Mouse (Mus musculus) MEL (cell line): ENCODE measurements around the gene Fndc7. TPM values are rescaled to one million over a fixed set of nuclear protein-coding genes. Genes with fewer than 3 reads are reported as not detected.
"Not testable (repeated sequence)": the region's sequence is repeated elsewhere in the genome, so short reads cannot be mapped to it uniquely, and the experiment has no call there.

Experiments used
- DNase-seq: peaks from one replicate; pipeline ENCODE4 v3.0.0; 2011; ENCODE audit warnings: low read depth, low spot score
- H3K27ac ChIP-seq: 2 replicates; pipeline ENCODE4 v1.5.1; 2012; ENCODE audit warnings: low read depth, mild to moderate bottlenecking, control low read depth, low read length, moderate library complexity; ENCODE audit not compliant: control insufficient read depth
- H3K27me3 ChIP-seq, 2 experiments: fragments of 150-350 bp in 1 of 2; sonication (generic) in 1 of 2; 2 replicates each; pipeline ENCODE4 v1.6.1; 2012; ENCODE audit warnings: low read length in 2 of 2, mild to moderate bottlenecking in 2 of 2, improper control_type of control experiment in 1 of 2, moderate library complexity in 1 of 2; ENCODE audit not compliant: insufficient read depth in 2 of 2, control insufficient read depth in 1 of 2
- H3K36me3 ChIP-seq, 2 experiments: 2 replicates each; pipeline ENCODE4 v1.6.1; 2012 to 2014; ENCODE audit warnings: low read length in 2 of 2, improper control_type of control experiment in 1 of 2, inconsistent platforms in 1 of 2, mild to moderate bottlenecking in 1 of 2; ENCODE audit not compliant: insufficient read depth in 2 of 2, control insufficient read depth in 1 of 2
- H3K4me1 ChIP-seq, 2 experiments: fragments of 150-350 bp in 1 of 2; sonication (generic) in 1 of 2; 2 replicates each; pipeline ENCODE4 v1.6.1; 2012; ENCODE audit warnings: low read length in 2 of 2, improper control_type of control experiment in 1 of 2, mild to moderate bottlenecking in 1 of 2; ENCODE audit not compliant: insufficient read depth in 2 of 2, control insufficient read depth in 1 of 2
- H3K4me3 ChIP-seq, 2 experiments: fragments of 150-350 bp in 1 of 2; sonication (generic) in 1 of 2; 2 replicates each; pipeline ENCODE4 v1.5.1; 2012; ENCODE audit warnings: low read depth in 2 of 2, low read length in 2 of 2, mild to moderate bottlenecking in 2 of 2, moderate library complexity in 2 of 2, control low read depth in 1 of 2, improper control_type of control experiment in 1 of 2; ENCODE audit not compliant: control insufficient read depth in 1 of 2, insufficient read depth in 1 of 2
- H3K79me2 ChIP-seq: 2 replicates; pipeline ENCODE4 v1.6.1; 2012; ENCODE audit warnings: mild to moderate bottlenecking, low read length, moderate library complexity; ENCODE audit not compliant: control insufficient read depth, poor library complexity, insufficient read depth
- H3K9ac ChIP-seq: 2 replicates; pipeline ENCODE4 v1.6.1; 2012; ENCODE audit warnings: low read depth, mild to moderate bottlenecking, control low read depth, low read length, moderate library complexity; ENCODE audit not compliant: control insufficient read depth, poor library complexity, severe bottlenecking
- H3K9me3 ChIP-seq: fragments of 150-350 bp; sonication (generic); replicated peaks from 2 replicates; pipeline ENCODE4 v1.6.1; 2012; ENCODE audit warnings: mild to moderate bottlenecking, low read length, improper control_type of control experiment, moderate library complexity; ENCODE audit not compliant: insufficient read depth
- ELF1 ChIP-seq: IDR thresholded peaks from 2 replicates; pipeline ENCODE4 v1.6.1; 2014; ENCODE audit warnings: low read depth, mild to moderate bottlenecking, inconsistent platforms, low read length, improper control_type of control experiment, moderate library complexity
- EP300 ChIP-seq, 2 experiments: IDR thresholded peaks; 2 replicates each; pipeline ENCODE4 v1.6.1; 2011; ENCODE audit warnings: improper control_type of control experiment in 2 of 2, low read length in 2 of 2, low read depth in 1 of 2, mild to moderate bottlenecking in 1 of 2
- GABPA ChIP-seq: IDR thresholded peaks from 2 replicates; pipeline ENCODE4 v1.6.1; 2012; ENCODE audit warnings: low read depth, mild to moderate bottlenecking, inconsistent platforms, low read length, improper control_type of control experiment, moderate library complexity
- HCFC1 ChIP-seq: IDR thresholded peaks from 2 replicates; pipeline ENCODE4 v1.6.1; 2012; ENCODE audit warnings: low read depth, mild to moderate bottlenecking, inconsistent platforms, low read length, improper control_type of control experiment, moderate library complexity
- JUND ChIP-seq: IDR thresholded peaks from 2 replicates; pipeline ENCODE4 v1.6.1; 2011; ENCODE audit warnings: low read depth, mild to moderate bottlenecking, improper control_type of control experiment, low read length
- KAT2A ChIP-seq: conservative IDR thresholded peaks from 2 replicates; pipeline ENCODE4 v1.6.1; 2012; ENCODE audit warnings: low read depth, low read length, improper control_type of control experiment, inconsistent platforms
- MAZ ChIP-seq: IDR thresholded peaks from 2 replicates; pipeline ENCODE4 v1.6.1; 2012; ENCODE audit warnings: low read depth, mild to moderate bottlenecking, inconsistent platforms, low read length, improper control_type of control experiment
- MEF2A ChIP-seq: IDR thresholded peaks from 2 replicates; pipeline ENCODE4 v1.6.1; 2014; ENCODE audit warnings: low read depth, mild to moderate bottlenecking, inconsistent platforms, low read length, improper control_type of control experiment; ENCODE audit not compliant: poor library complexity, insufficient replicate concordance, severe bottlenecking; ENCODE audit errors: extremely low read depth
- MXI1 ChIP-seq: IDR thresholded peaks from 2 replicates; pipeline ENCODE4 v1.6.1; 2011; ENCODE audit warnings: mild to moderate bottlenecking, low read depth, low read length, improper control_type of control experiment
- MYC ChIP-seq: IDR thresholded peaks from 2 replicates; pipeline ENCODE4 v1.6.1; 2011; ENCODE audit warnings: low read depth, mild to moderate bottlenecking, low read length, improper control_type of control experiment, moderate library complexity
- NELFE ChIP-seq: IDR thresholded peaks from 2 replicates; pipeline ENCODE4 v1.6.1; 2011; ENCODE audit warnings: low read depth, low read length, improper control_type of control experiment
- POLR2AphosphoS5 ChIP-seq: IDR thresholded peaks from 2 replicates; pipeline ENCODE4 v1.6.1; 2012; ENCODE audit warnings: low read depth, borderline replicate concordance, mild to moderate bottlenecking, inconsistent platforms, low read length, moderate library complexity, mixed read lengths
- RAD21 ChIP-seq: IDR thresholded peaks from 2 replicates; pipeline ENCODE4 v1.6.1; 2011; ENCODE audit warnings: mild to moderate bottlenecking, low read depth, low read length, improper control_type of control experiment
- SMC3 ChIP-seq: IDR thresholded peaks from 2 replicates; pipeline ENCODE4 v1.6.1; 2011; ENCODE audit warnings: low read depth, low read length, improper control_type of control experiment
- TAL1 ChIP-seq: IDR thresholded peaks from 2 replicates; pipeline ENCODE4 v1.6.1; 2012; ENCODE audit warnings: mild to moderate bottlenecking, inconsistent platforms, low read length, moderate library complexity, mixed read lengths
- TBP ChIP-seq: IDR thresholded peaks from 2 replicates; pipeline ENCODE4 v1.8.0; 2011; ENCODE audit warnings: low read depth, low read length, improper control_type of control experiment
- TCF12 ChIP-seq: IDR thresholded peaks from 2 replicates; pipeline ENCODE4 v1.6.1; 2014; ENCODE audit warnings: low read depth, mild to moderate bottlenecking, inconsistent platforms, low read length, improper control_type of control experiment, moderate library complexity
- UBTF ChIP-seq: IDR thresholded peaks from 2 replicates; pipeline ENCODE4 v1.6.1; 2012; ENCODE audit warnings: low read depth, mild to moderate bottlenecking, inconsistent platforms, low read length, improper control_type of control experiment, moderate library complexity, borderline replicate concordance; ENCODE audit not compliant: insufficient read depth
- USF2 ChIP-seq, 2 experiments: IDR thresholded peaks; 2 replicates each; pipeline ENCODE4 v1.6.1; 2011 to 2012; ENCODE audit warnings: improper control_type of control experiment in 2 of 2, low read length in 2 of 2, borderline replicate concordance in 1 of 2, inconsistent platforms in 1 of 2, low read depth in 1 of 2, mild to moderate bottlenecking in 1 of 2; ENCODE audit not compliant: insufficient read depth in 1 of 2
- ZKSCAN1 ChIP-seq: IDR thresholded peaks from 2 replicates; pipeline ENCODE4 v1.6.1; 2012; ENCODE audit warnings: low read depth, mild to moderate bottlenecking, inconsistent platforms, low read length, improper control_type of control experiment, moderate library complexity
- ZMIZ1 ChIP-seq: IDR thresholded peaks from 2 replicates; pipeline ENCODE4 v1.6.1; 2012; ENCODE audit warnings: low read depth, mild to moderate bottlenecking, inconsistent platforms, low read length, improper control_type of control experiment, moderate library complexity
- polyA plus RNA-seq, 2 experiments: library from polyadenylated mRNA; stranded (reverse) in 1 of 2; unstranded in 1 of 2; fragments of >175 nt in 1 of 2; fragments of >200 nt in 1 of 2; gene quantifications; 2 replicates each; pipeline versions ENCODE4 v1.2.1 to v1.2.4; 2012; ENCODE audit warnings: low replicate concordance in 2 of 2, low read depth in 1 of 2; ENCODE audit not compliant: insufficient read length in 2 of 2, insufficient read depth in 1 of 2, missing spikeins in 1 of 2
- total RNA-seq: library from RNA; depleted of rRNA; stranded (reverse); fragments of 300-350 nt; gene quantifications from 2 replicates; pipeline ENCODE4 v1.2.3, GENCODE M21; 2012

The Fndc7 gene
- total and polyA plus RNA-seq, 3 experiments: 0.13 TPM; not detected in 2

- not testable (repeated sequence) for DNase-seq, H3K9me3 ChIP-seq, H3K4me3 ChIP-seq, H3K9ac ChIP-seq, H3K79me2 ChIP-seq, H3K27me3 ChIP-seq, H3K27ac ChIP-seq
- H3K4me1 ChIP-seq: peaks cover 18 to 21% of the 10 kb centered on the region in 2 experiments
- peaks cover 0 to 14% of the 10 kb centered on the region in 2 experiments; a peak in 2 of 4 replicates for H3K36me3 ChIP-seq
Measured at GRCm38 (mm10) chr3:108881873-108882272, 7.9 kb downstream of the Fndc7 start.

- H3K4me3 ChIP-seq: no peak overlapping the region
- H3K36me3 ChIP-seq: peaks cover 0 to 10% of the 10 kb centered on the region in 2 experiments; a peak in 2 of 4 replicates
- no peak overlapping the region for H3K9ac ChIP-seq
- H3K27me3 ChIP-seq: no peaks in the 10 kb centered on the region
- H3K79me2 ChIP-seq: no peaks in the 10 kb centered on the region
- TF ChIP-seq HCFC1 (no peak), NELFE (no peak), TAL1 (no peak), MXI1 (no peak), SMC3 (no peak), TBP (no peak), MEF2A (no peak), KAT2A (no peak), RAD21 (no peak), UBTF (no peak), MAZ (no peak)
- TF ChIP-seq, all 39 proteins: peak for 0
- H3K27ac ChIP-seq: no peak overlapping the region
- no peak for DNase-seq
- H3K4me1 ChIP-seq: peaks cover 14% of the 10 kb centered on the region in 2 experiments
- H3K9me3 ChIP-seq: no peaks in the 10 kb centered on the region
Measured at GRCm38 (mm10) chr3:108880544-108881507, 9.0 kb downstream of the Fndc7 start.

- H3K9me3 ChIP-seq: no peaks in the 10 kb centered on the region
- H3K4me3 ChIP-seq: no peak overlapping the region
- H3K9ac ChIP-seq: no peak overlapping the region
- H3K79me2 ChIP-seq: no peaks in the 10 kb centered on the region
- H3K4me1 ChIP-seq: peaks cover 5% of the 10 kb centered on the region in 2 experiments
- H3K36me3 ChIP-seq: peaks cover 0 to 3% of the 10 kb centered on the region in 2 experiments; a peak in 2 of 4 replicates
- DNase-seq: no peak
- H3K27me3 ChIP-seq: no peaks in the 10 kb centered on the region
- H3K27ac ChIP-seq: no peak overlapping the region
- no peak for TF ChIP-seq RAD21
- no peak for TF ChIP-seq GABPA
- TF ChIP-seq EP300 (IDR thresholded peaks at IDR 0.05; ENCODE audit: low read depth in 1 of 2, low read length in 2 of 2): no peak
- no peak for TF ChIP-seq JUND
- TF ChIP-seq TCF12: no peak
- TF ChIP-seq KAT2A: no peak
- TF ChIP-seq USF2 (IDR thresholded peaks at IDR 0.05; ENCODE audit: borderline replicate concordance in 1 of 2, insufficient read depth in 1 of 2, low read depth in 1 of 2, low read length in 2 of 2): no peak
- no peak for TF ChIP-seq MYC
- TF ChIP-seq ELF1: no peak
- TF ChIP-seq POLR2AphosphoS5: no peak
- TF ChIP-seq NELFE: no peak
- TF ChIP-seq ZMIZ1: no peak
- TF ChIP-seq ZKSCAN1: no peak
- TF ChIP-seq TAL1: no peak
- no peak for TF ChIP-seq HCFC1
- no peak for TF ChIP-seq TBP
Measured at GRCm38 (mm10) chr3:108879836-108880435, 9.9 kb downstream of the Fndc7 start.
